Mouse (Mus musculus) lung, postnatal 0 days (tissue): ENCODE measurements at regions not wholly inside any gene's neighbourhood (a gene's known extent, or its start where the extent isn't known, plus 50 kb on each side); places are given as distances from the start of the nearest gene placed in this dataset.

Experiments used
- CTCF ChIP-seq: IDR thresholded peaks from 2 replicates; pipeline ENCODE4 v1.5.1; 2016; ENCODE audit warnings: antibody characterized with exemption, mild to moderate bottlenecking
- EP300 ChIP-seq: IDR thresholded peaks from 2 replicates; pipeline ENCODE4 v1.6.1; 2016; ENCODE audit warnings: antibody characterized with exemption, mild to moderate bottlenecking, control low read depth

GRCm38 (mm10) chr1:89007476-89007875 lies 62.7 kb upstream of the Sh3bp4 start:
- TF ChIP-seq CTCF: no peak
- no peak for TF ChIP-seq EP300
